Mouse (Mus musculus) CH12.LX (cell line): Measurements from ENCODE around the gene Zfyve1. TPM values are rescaled to one million over a fixed set of nuclear protein-coding genes. Genes with fewer than 3 reads are reported as not detected.

ENCODE experiments used
- DNase-seq: peaks from one replicate; pipeline ENCODE4 v3.0.0-alpha.2; 2013; ENCODE audit errors: extremely low read depth
- H3K27ac ChIP-seq: 2 replicates; pipeline ENCODE4 v1.5.1; 2012; ENCODE audit warnings: low read depth, mild to moderate bottlenecking, control low read depth, moderate library complexity; ENCODE audit not compliant: insufficient read depth
- H3K27me3 ChIP-seq: replicated peaks from 2 replicates; pipeline ENCODE3; 2012; ENCODE audit warnings: inconsistent platforms
- H3K36me3 ChIP-seq, 2 experiments: replicated peaks in 1 of 2; 2 replicates each; pipeline versions ENCODE3 to v1.6.1; 2012; ENCODE audit warnings: inconsistent platforms in 1 of 2, low read length in 1 of 2, mild to moderate bottlenecking in 1 of 2, mixed read lengths in 1 of 2, moderate library complexity in 1 of 2; ENCODE audit not compliant: control insufficient read depth in 1 of 2, insufficient read depth in 1 of 2
- H3K4me1 ChIP-seq, 2 experiments: 2 replicates each; pipeline ENCODE4 v1.6.1; 2012; ENCODE audit warnings: inconsistent platforms in 1 of 2, moderate library complexity in 1 of 2; ENCODE audit not compliant: insufficient read depth in 2 of 2, control insufficient read depth in 1 of 2
- H3K4me2 ChIP-seq: 2 replicates; pipeline ENCODE4 v1.6.1; 2012; ENCODE audit warnings: low read depth, mild to moderate bottlenecking, control low read depth; ENCODE audit not compliant: poor library complexity, insufficient read depth, severe bottlenecking
- H3K4me3 ChIP-seq, 3 experiments: fragments of 150-350 bp in 1 of 3; sonication (generic) in 1 of 3; replicated peaks in 1 of 3; 2 replicates each; pipeline versions ENCODE3 to v1.5.1; 2011 to 2012; ENCODE audit warnings: low read depth in 2 of 3, low read length in 2 of 3, mild to moderate bottlenecking in 2 of 3, moderate library complexity in 2 of 3, control low read depth in 1 of 3, improper control_type of control experiment in 1 of 3, inconsistent platforms in 1 of 3, mixed read lengths in 1 of 3; ENCODE audit not compliant: poor library complexity in 1 of 3
- H3K79me2 ChIP-seq: replicated peaks from 2 replicates; pipeline ENCODE4 v1.6.1; 2012; ENCODE audit warnings: mild to moderate bottlenecking, moderate library complexity; ENCODE audit not compliant: control insufficient read depth, poor library complexity, insufficient read depth, severe bottlenecking; ENCODE audit errors: extremely low read depth
- H3K9ac ChIP-seq: 2 replicates; pipeline ENCODE4 v1.6.1; 2012; ENCODE audit warnings: low read depth, mild to moderate bottlenecking, control low read depth, moderate library complexity; ENCODE audit not compliant: insufficient read depth
- H3K9me3 ChIP-seq: replicated peaks from 2 replicates; pipeline ENCODE3; 2012; ENCODE audit warnings: low read length, inconsistent platforms, mixed read lengths
- BHLHE40 ChIP-seq: IDR thresholded peaks from 2 replicates; pipeline ENCODE4 v1.6.1; 2011; ENCODE audit warnings: mild to moderate bottlenecking, low read depth, low read length, improper control_type of control experiment
- CHD1 ChIP-seq: IDR thresholded peaks from 2 replicates; pipeline ENCODE4 v1.6.1; 2012; ENCODE audit warnings: low read depth, low read length, improper control_type of control experiment, inconsistent platforms
- CHD2 ChIP-seq: IDR thresholded peaks from 2 replicates; pipeline ENCODE4 v1.6.1; 2011; ENCODE audit warnings: low read length, improper control_type of control experiment
- ELF1 ChIP-seq: IDR thresholded peaks from 2 replicates; pipeline ENCODE4 v1.6.1; 2014; ENCODE audit warnings: low read depth, mild to moderate bottlenecking, inconsistent platforms, low read length, improper control_type of control experiment
- ETS1 ChIP-seq: conservative IDR thresholded peaks from 2 replicates; pipeline ENCODE4 v1.6.1; 2012; ENCODE audit warnings: low read depth, mild to moderate bottlenecking, inconsistent platforms, low read length, improper control_type of control experiment, moderate library complexity
- GABPA ChIP-seq: IDR thresholded peaks from 2 replicates; pipeline ENCODE4 v1.6.1; 2012; ENCODE audit warnings: low read depth, low read length, improper control_type of control experiment, inconsistent platforms; ENCODE audit not compliant: insufficient replicate concordance
- JUN ChIP-seq: IDR thresholded peaks from 2 replicates; pipeline ENCODE4 v1.6.1; 2011; ENCODE audit warnings: low read depth, mild to moderate bottlenecking, low read length, improper control_type of control experiment, moderate library complexity; ENCODE audit not compliant: insufficient read depth
- MAFK ChIP-seq: IDR thresholded peaks from 2 replicates; pipeline ENCODE4 v1.6.1; 2011; ENCODE audit warnings: low read length, improper control_type of control experiment; ENCODE audit not compliant: insufficient replicate concordance
- MEF2A ChIP-seq: IDR thresholded peaks from 2 replicates; pipeline ENCODE4 v1.6.1; 2014; ENCODE audit warnings: low read depth, mild to moderate bottlenecking, inconsistent platforms, low read length, improper control_type of control experiment, borderline replicate concordance
- MXI1 ChIP-seq: IDR thresholded peaks from 2 replicates; pipeline ENCODE4 v1.6.1; 2011; ENCODE audit warnings: mild to moderate bottlenecking, low read depth, low read length, improper control_type of control experiment
- MYC ChIP-seq: IDR thresholded peaks from 2 replicates; pipeline ENCODE4 v1.6.1; 2011; ENCODE audit warnings: low read depth, mild to moderate bottlenecking, improper control_type of control experiment, low read length
- NELFE ChIP-seq: IDR thresholded peaks from 2 replicates; pipeline ENCODE4 v1.6.1; 2011; ENCODE audit warnings: low read depth, low read length, improper control_type of control experiment
- NRF1 ChIP-seq: IDR thresholded peaks from 2 replicates; pipeline ENCODE4 v1.6.1; 2014; ENCODE audit warnings: low read depth, mild to moderate bottlenecking, inconsistent platforms, low read length, improper control_type of control experiment, moderate library complexity
- PAX5 ChIP-seq: IDR thresholded peaks from 2 replicates; pipeline ENCODE4 v1.6.1; 2012; ENCODE audit warnings: low read length, inconsistent platforms, mixed read lengths
- POLR2A ChIP-seq: IDR thresholded peaks from 2 replicates; pipeline ENCODE4 v1.6.1; 2011; ENCODE audit warnings: low read depth, mild to moderate bottlenecking, improper control_type of control experiment, low read length
- RCOR1 ChIP-seq: conservative IDR thresholded peaks from 2 replicates; pipeline ENCODE4 v1.6.1; 2012; ENCODE audit warnings: low read depth, mild to moderate bottlenecking, inconsistent platforms, low read length, improper control_type of control experiment
- TBP ChIP-seq: conservative IDR thresholded peaks from 2 replicates; pipeline ENCODE4 v1.6.1; 2011; ENCODE audit warnings: low read depth, low read length, improper control_type of control experiment
- TCF12 ChIP-seq: IDR thresholded peaks from 2 replicates; pipeline ENCODE4 v1.6.1; 2014; ENCODE audit warnings: low read depth, mild to moderate bottlenecking, inconsistent platforms, low read length, improper control_type of control experiment
- UBTF ChIP-seq: IDR thresholded peaks from 2 replicates; pipeline ENCODE4 v1.6.1; 2012; ENCODE audit warnings: low read depth, mild to moderate bottlenecking, inconsistent platforms, low read length, improper control_type of control experiment, moderate library complexity
- USF1 ChIP-seq: IDR thresholded peaks from 2 replicates; pipeline ENCODE4 v1.6.1; 2014; ENCODE audit warnings: low read depth, mild to moderate bottlenecking, inconsistent platforms, low read length, improper control_type of control experiment
- USF2 ChIP-seq: conservative IDR thresholded peaks from 2 replicates; pipeline ENCODE4 v1.6.1; 2011; ENCODE audit warnings: low read depth, low read length, improper control_type of control experiment
- ZMIZ1 ChIP-seq: IDR thresholded peaks from 2 replicates; pipeline ENCODE4 v1.6.1; 2012; ENCODE audit warnings: low read depth, mild to moderate bottlenecking, inconsistent platforms, low read length, improper control_type of control experiment
- ZNF384 ChIP-seq: IDR thresholded peaks from 2 replicates; pipeline ENCODE4 v1.6.1; 2012; ENCODE audit warnings: low read depth, low read length, improper control_type of control experiment, inconsistent platforms
- dilution Hi-C: fragments of 300-500 bp; cut with MboI; formaldehyde crosslinking; loops from 2 replicates; pipeline ENCODE4 v1.14.3; 2020; ENCODE audit warnings: low sequenced_read_pairs; ENCODE audit not compliant: extremely low pct_unique_long_range_greater_than_20kb, extremely low pct_ligation_motif_present
- in situ Hi-C: fragments of 300-500 bp; cut with MboI; formaldehyde crosslinking; loops from 3 replicates; pipeline ENCODE4 v1.14.3; 2019; ENCODE audit warnings: low sequenced_read_pairs, low pct_ligation_motif_present, low pct_unique_long_range_greater_than_20kb, mixed read lengths
- polyA plus RNA-seq: library from polyadenylated mRNA; unstranded; fragments of >175 nt; gene quantifications from 2 replicates; pipeline ENCODE4 v1.2.1, GENCODE M21; 2012; ENCODE audit warnings: low read depth; ENCODE audit not compliant: insufficient read length
- total RNA-seq, 2 experiments: library from RNA; depleted of rRNA; stranded (reverse); fragments of 300-350 nt in 1 of 2; fragments of >200 nt in 1 of 2; gene quantifications; 2 replicates each; pipeline ENCODE4 v1.2.3; 2012 to 2014

The Zfyve1 gene
- total and polyA plus RNA-seq, 3 experiments: 6.0 to 17.6 (median 7.2) TPM

GRCm38 (mm10) chr12:83582747-83583146, 14.3 kb downstream of the Zfyve1 start:
- dilution Hi-C loops: no loop called here

GRCm38 (mm10) chr12:83582106-83582505, 14.9 kb downstream of the Zfyve1 start:
- H3K79me2 ChIP-seq: no peaks in the 10 kb centered on the region; the same call in 1 of the 2 replicates
- no peaks in the 10 kb centered on the region for H3K9me3 ChIP-seq
- peaks cover 6 to 36% of the 10 kb centered on the region in 2 experiments for H3K36me3 ChIP-seq
- no peak for DNase-seq
- H3K9ac ChIP-seq: no peak overlapping the region
- no peak overlapping the region for H3K4me3 ChIP-seq
- dilution Hi-C loops (no loop called here), in situ Hi-C loops (no loop called here)
- TF ChIP-seq MAFK (no peak), BHLHE40 (no peak; the same call in 1 of the 2 replicates), ELF1 (no peak), CHD2 (no peak), MEF2A (no peak), USF2 (no peak), ZMIZ1 (no peak), POLR2A (no peak), NELFE (no peak), ZNF384 (no peak), UBTF (no peak)
- H3K4me1 ChIP-seq: peaks cover 0 to 7% of the 10 kb centered on the region in 2 experiments; a peak in 1 of 4 replicates
- no peak overlapping the region for H3K27ac ChIP-seq
- H3K27me3 ChIP-seq: no peaks in the 10 kb centered on the region
- no peak overlapping the region for H3K4me2 ChIP-seq

More at GRCm38 (mm10) chr12:83582747-83583146, 14.3 kb downstream of the Zfyve1 start:
- TF ChIP-seq CHD2: no peak
- no peak for TF ChIP-seq CHD1
- no peak for TF ChIP-seq PAX5
- no peak for TF ChIP-seq ZNF384
- no peak for TF ChIP-seq MYC
- no peak for TF ChIP-seq GABPA
- no peak for TF ChIP-seq POLR2A
- TF ChIP-seq TCF12: no peak
- no peak for TF ChIP-seq TBP
- no peak for TF ChIP-seq ETS1
- TF ChIP-seq USF2: no peak
- TF ChIP-seq USF1: no peak
- no peak for TF ChIP-seq JUN
- no peak for TF ChIP-seq MXI1
- no peak for TF ChIP-seq BHLHE40
- TF ChIP-seq RCOR1: no peak
- no peak for TF ChIP-seq NRF1
- Histone ChIP-seq H3K36me3 (peaks cover 6 to 35% of the 10 kb centered on the region in 2 experiments), H3K4me1 (peaks cover 0 to 7% of the 10 kb centered on the region in 2 experiments; a peak in 1 of 4 replicates), H3K4me2 (no peak overlapping the region), H3K27ac (no peak overlapping the region), H3K79me2 (no peaks in the 10 kb centered on the region; the same call in 1 of the 2 replicates), H3K9me3 (no peaks in the 10 kb centered on the region), H3K27me3 (no peaks in the 10 kb centered on the region), H3K4me3 (no peak overlapping the region), H3K9ac (no peak overlapping the region)
- in situ Hi-C loops: no loop called here
- DNase-seq: no peak
